Mouse (Mus musculus) C2C12 (cell line): ENCODE measurements around the gene Unc119.

Experiments
- CEBPB ChIP-seq: IDR thresholded peaks from one replicate; pipeline ENCODE4 v1.6.1; 2011; ENCODE audit warnings: low read depth, mild to moderate bottlenecking, control low read depth, moderate library complexity
- CTCF ChIP-seq: IDR thresholded peaks from one replicate; pipeline ENCODE4 v1.5.1; 2011; ENCODE audit not compliant: control insufficient read depth, insufficient read depth, insufficient read length
- MAX ChIP-seq: IDR thresholded peaks from one replicate; pipeline ENCODE4 v1.6.1; 2011; ENCODE audit warnings: mild to moderate bottlenecking, control low read depth
- MYOG ChIP-seq: IDR thresholded peaks from one replicate; pipeline ENCODE4 v1.6.1; 2011; ENCODE audit not compliant: control insufficient read depth, insufficient read length; ENCODE audit errors: extremely low read depth
- USF1 ChIP-seq: IDR thresholded peaks from one replicate; pipeline ENCODE4 v1.6.1; 2011; ENCODE audit warnings: low read depth, mild to moderate bottlenecking, control low read depth, moderate library complexity

DNA sequence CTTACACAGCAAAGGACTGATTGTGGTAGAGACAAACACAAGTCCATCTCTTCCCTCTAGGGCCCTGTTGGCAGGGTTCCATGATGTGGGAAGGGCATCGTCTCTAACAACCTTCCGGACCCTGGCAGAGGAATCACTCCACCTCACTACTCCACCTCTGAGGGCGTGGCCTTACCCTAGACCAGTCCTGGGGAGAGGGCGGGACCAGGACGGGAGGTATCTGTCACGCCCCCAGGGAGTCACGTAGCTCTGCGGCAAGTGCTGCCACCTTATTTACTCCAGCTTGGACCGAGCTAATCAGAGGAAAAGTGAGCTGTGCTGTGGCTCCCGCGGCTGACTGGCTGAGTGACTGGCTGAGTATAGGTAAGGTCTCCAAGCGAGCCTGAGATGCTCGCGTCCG, 20.4 kb upstream of the Unc119 start, which contains the start of gene Aldoc:
- TF ChIP-seq CTCF (no peak), CEBPB (no peak), USF1 (no peak), MAX (no peak), MYOG (no peak)
